Mouse (Mus musculus): ENCODE results near the gene Gm10837. TPM values are rescaled to one million over a fixed set of nuclear protein-coding genes. Genes with fewer than 3 reads are reported as not detected.

Gene Gm10837
- total RNA-seq, 2 experiments from 2014 or later: not detected

DNA sequence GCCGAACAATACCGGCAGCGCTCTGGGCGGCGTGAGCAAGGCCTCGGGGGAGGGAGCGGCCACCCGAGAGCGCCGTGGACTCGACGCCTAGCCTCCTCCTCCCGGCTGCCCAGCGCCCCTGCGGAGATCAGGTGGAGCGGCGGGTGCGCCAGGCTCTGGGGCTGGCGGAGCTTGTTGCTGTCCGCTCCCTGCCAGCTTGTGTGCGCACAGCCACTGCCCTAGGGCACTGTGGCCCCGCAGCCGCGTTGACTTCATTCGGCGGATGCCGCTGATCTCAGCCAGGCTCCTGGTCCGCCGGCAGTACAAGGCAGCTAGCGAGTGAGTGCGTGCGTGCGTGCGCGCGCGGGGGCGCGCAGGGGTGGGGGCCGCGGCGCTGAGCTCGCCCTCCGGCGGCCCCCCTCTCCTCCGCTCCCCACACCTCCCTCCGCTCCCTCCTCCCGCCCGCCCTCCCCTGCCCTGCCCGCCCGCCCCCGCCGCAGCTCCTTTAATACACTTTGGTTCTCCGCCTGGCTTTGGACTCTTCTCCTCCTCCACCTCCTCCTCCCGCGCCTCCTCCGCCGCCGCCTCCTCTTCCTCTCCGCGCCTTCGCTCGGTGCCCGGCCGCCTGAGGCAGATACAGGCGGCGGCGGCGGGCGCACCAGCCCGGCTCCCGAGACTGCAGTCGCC is 15.4 kb upstream of the Gm10837 start, which contains the start of gene Zic2:
Zic2 (plus strand) TSS at position 545 of the 666 bp plus-strand sequence.
- DNase-seq (ENCODE audit: extremely low spot score in 1 of 2, low spot score in 2 of 2): peak; percentile 38 to 58
- peak within 1 kb of the TSS; percentile 52 for H3K4me3 ChIP-seq
- no peak for TF ChIP-seq CTCF (IDR thresholded peaks at IDR 0.05)
- intact Hi-C loops (cut with DNase I): loop anchor here (5.0 kb wide), 1 partner anchor 248 kb away; no protein-coding TSS in a partner anchor
- H3K27ac ChIP-seq: peak within 1 kb of the TSS; percentile 91

DNA sequence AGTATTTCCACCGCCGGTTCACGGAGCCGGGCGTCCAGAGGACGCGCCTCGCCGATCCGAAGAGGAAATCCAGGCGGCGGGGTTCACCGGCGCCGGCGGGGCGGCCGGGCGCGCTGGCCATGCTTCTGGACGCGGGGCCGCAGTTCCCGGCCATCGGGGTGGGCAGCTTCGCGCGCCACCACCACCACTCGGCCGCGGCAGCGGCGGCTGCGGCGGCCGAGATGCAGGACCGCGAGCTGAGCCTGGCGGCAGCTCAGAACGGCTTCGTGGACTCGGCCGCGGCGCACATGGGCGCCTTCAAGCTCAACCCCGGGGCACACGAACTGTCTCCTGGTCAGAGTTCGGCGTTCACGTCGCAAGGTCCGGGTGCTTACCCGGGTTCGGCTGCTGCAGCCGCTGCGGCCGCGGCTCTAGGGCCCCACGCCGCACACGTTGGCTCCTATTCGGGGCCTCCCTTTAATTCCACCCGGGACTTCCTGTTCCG is 14.8 kb upstream of the Gm10837 start:
- intact Hi-C loops (cut with DNase I): no loop called here
- DNase-seq (ENCODE audit: extremely low spot score in 1 of 2, low spot score in 2 of 2): no peak
- no peak for TF ChIP-seq CTCF (IDR thresholded peaks at IDR 0.05)
- H3K27ac ChIP-seq: peak overlapping the region; percentile 76
- peak overlapping the region; percentile 45 for H3K4me3 ChIP-seq

DNA sequence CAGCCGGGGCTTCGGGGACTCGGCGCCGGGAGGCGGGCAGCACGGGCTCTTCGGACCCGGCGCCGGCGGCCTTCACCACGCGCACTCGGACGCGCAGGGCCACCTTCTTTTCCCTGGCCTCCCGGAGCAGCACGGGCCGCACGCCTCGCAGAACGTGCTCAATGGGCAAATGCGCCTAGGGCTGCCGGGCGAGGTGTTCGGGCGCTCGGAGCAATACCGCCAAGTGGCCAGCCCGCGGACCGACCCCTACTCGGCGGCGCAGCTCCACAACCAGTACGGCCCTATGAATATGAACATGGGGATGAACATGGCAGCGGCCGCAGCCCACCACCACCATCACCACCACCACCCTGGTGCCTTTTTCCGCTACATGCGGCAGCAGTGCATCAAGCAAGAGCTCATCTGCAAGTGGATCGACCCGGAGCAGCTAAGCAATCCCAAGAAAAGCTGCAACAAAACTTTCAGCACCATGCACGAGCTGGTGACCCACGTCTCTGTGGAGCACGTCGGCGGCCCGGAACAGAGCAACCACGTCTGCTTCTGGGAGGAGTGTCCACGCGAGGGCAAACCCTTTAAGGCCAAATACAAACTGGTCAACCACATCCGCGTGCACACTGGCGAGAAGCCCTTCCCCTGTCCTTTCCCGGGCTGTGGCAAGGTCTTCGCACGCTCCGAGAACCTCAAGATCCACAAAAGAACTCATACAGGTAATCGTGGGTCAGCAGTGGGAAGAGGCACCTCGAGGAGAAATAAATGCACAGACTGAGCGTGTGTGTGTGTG is 14.2 kb upstream of the Gm10837 start:
- TF ChIP-seq CTCF (IDR thresholded peaks at IDR 0.05): no peak
- intact Hi-C loops (cut with DNase I): no loop called here
- DNase-seq (ENCODE audit: extremely low spot score in 1 of 2, low spot score in 2 of 2): no peak
- H3K4me3 ChIP-seq: peak overlapping the region; percentile 45
- peak overlapping the region; percentile 76 for H3K27ac ChIP-seq

DNA sequence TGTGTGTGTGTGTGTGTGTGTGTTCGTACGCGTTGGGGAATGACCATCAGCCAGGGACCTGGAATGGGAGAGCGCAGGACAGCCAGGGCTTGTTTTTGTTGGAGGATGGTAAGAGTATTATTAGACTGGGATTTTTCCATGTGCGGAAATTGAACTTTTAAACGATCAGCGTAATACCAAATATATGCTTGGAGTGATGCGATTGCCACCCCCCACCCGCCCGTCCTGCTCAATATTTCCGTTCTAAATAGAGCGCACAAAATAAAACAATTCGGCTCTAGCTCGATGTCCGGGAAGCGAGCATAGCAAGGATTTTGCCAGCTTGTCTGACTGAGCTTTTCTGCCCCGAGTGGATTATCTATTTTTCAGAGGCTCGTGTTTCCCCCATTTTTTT is 13.6 kb upstream of the Gm10837 start:
- H3K27ac ChIP-seq: no peak overlapping the region; the same call in 1 of the 2 replicates

DNA sequence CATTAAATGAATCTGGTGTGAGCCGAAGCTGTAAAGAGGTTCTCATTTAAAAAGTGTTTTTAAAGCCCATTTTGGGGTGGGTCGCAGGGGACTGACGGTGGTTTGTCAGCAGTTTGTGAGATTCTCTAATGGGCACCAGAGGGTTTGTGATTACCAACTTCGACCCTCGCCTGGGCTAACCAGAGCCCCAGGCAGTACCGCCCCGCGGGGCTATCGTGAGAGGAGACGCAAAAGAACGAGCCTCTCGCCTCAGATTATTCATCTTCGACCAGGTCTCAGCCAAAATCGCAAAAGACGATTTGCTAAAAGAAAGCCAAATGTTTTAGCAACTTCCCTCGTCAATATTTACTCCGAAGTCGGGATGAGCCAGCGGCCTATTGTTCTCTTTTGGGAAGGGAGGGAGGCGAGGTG is 13.1 kb upstream of the Gm10837 start:
- intact Hi-C loops (cut with DNase I): no loop called here
- Histone ChIP-seq H3K4me3 (peak overlapping the region; percentile 41), H3K27ac (peak overlapping the region; percentile 67)
- DNase-seq (ENCODE audit: extremely low spot score in 1 of 2, low spot score in 2 of 2): no peak
- TF ChIP-seq CTCF (IDR thresholded peaks at IDR 0.05): no peak

More for the DNA sequence above, 13.6 kb upstream of the Gm10837 start:
- no peak for TF ChIP-seq CTCF (IDR thresholded peaks at IDR 0.05)
- H3K4me3 ChIP-seq: peak overlapping the region; percentile 41
- intact Hi-C loops (cut with DNase I): no loop called here
- DNase-seq (ENCODE audit: extremely low spot score in 1 of 2, low spot score in 2 of 2): no peak

DNA sequence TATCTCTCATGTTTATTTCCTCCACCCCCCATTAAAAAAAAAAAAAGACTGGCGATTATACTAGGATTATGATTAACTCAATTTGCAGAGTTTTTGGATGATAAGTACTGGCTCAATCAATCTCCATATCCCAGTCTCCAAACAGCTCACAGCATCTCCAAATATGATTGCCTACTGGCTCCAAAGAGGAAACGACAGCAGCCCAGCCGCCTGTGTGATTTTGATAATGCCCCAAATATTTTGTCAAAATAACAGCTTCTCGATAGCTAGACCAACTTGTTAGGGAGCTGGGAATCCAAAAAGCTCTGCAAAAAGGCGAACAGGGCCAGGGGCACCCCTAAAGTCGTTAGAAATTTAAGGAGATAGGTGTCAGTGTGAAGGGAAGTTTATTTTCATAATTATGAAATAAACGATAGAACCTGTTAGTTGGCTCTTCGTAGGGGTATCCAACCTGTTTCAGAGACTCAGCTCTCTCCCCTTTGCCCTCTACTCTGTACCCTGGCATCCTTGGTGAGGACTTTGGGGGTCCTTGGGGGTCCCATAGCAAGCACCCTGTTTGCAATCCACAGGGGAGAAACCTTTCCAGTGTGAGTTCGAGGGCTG is 12.3 kb upstream of the Gm10837 start:
- no peak for DNase-seq (ENCODE audit: extremely low spot score in 1 of 2, low spot score in 2 of 2)
- no peak for TF ChIP-seq CTCF (IDR thresholded peaks at IDR 0.05)
- Histone ChIP-seq H3K27ac (peak overlapping the region; percentile 67), H3K4me3 (peak overlapping the region; percentile 41)
- intact Hi-C loops (cut with DNase I): no loop called here

DNA sequence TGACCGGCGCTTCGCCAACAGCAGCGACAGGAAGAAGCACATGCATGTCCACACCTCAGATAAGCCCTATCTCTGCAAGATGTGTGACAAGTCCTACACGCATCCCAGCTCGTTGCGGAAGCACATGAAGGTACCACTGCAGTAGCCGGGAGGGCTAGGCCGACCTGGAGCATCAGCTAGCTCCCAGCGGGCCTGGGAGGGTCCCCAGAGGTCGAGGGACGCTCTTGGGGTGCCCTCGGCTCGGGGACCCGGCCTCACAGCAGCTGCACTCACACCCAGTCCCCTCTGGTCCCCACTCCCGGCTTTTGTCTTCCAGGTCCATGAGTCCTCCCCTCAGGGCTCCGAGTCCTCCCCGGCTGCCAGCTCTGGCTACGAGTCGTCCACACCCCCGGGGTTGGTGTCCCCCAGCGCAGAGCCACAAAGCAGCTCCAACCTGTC is 11.8 kb upstream of the Gm10837 start:
- intact Hi-C loops (cut with DNase I): no loop called here
- DNase-seq (ENCODE audit: extremely low spot score in 1 of 2, low spot score in 2 of 2): no peak

DNA sequence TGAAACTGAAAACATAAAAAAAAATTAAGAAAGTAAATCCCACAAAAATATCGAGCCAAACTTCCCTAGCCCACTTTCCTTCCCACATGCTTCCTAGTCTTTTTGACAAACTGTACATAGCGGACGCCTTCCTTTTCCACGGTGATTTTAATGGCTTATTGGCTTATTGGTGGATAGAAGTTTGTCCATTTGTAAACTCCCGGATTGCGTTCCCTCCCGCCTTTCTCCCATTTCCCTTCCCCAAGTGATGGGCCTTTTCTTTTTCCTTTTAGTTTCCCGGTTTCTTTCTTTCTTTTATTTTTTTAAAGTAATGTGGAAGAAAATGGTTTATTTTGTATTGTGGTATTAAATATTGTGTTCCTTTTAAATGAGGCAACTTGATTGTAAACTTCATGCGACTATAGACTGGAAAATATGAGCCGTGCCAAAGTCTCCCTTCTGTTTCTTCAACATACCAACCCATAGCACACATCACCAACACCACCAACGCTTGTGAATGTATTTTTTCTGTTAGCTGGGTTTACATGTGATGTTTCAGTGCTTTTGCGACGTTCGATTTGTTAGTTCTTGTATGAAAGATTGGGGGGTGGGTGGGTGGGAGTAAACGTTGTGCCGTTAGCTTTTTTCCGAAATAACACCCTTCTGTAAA is 10.8 kb upstream of the Gm10837 start:
- intact Hi-C loops (cut with DNase I): loop anchor here (5.0 kb wide), 1 partner anchor 398 kb away; no protein-coding TSS in a partner anchor
- no peak for TF ChIP-seq CTCF (IDR thresholded peaks at IDR 0.05)
- Histone ChIP-seq H3K27ac (peak overlapping the region; percentile 36; the same call in 1 of the 2 replicates), H3K4me3 (peak overlapping the region; percentile 18)
- DNase-seq (ENCODE audit: extremely low spot score in 1 of 2, low spot score in 2 of 2): no peak

More for the DNA sequence above, 11.8 kb upstream of the Gm10837 start:
- Histone ChIP-seq H3K4me3 (peak overlapping the region; percentile 41), H3K27ac (peak overlapping the region; percentile 52)
- TF ChIP-seq CTCF (IDR thresholded peaks at IDR 0.05): no peak

DNA sequence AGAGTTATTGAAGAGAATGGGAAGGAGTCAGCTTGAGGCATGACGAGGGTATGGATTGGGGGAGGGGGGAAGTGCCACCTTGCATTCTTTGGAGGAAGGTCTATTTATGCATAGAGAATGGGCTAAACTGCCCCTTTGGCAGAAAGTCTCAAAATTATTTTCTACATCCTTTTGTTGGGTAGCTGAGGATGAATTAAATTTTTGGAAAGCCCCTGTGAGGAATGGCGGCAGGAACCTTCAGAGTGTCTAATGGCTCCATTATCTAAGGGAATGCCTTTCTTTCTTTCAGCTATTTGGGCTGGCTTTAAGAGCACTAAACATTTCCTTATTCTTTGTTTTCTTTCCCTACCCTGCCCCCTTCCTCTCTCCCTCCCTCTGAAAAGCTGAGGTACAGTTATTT is 10.0 kb upstream of the Gm10837 start:
- intact Hi-C loops (cut with DNase I): loop anchor here (5.0 kb wide), 1 partner anchor 397 kb away; no protein-coding TSS in a partner anchor
- no peak for DNase-seq (ENCODE audit: extremely low spot score in 1 of 2, low spot score in 2 of 2)
- peak overlapping the region; percentile 18 for H3K4me3 ChIP-seq
- H3K27ac ChIP-seq: peak overlapping the region; percentile 75; the same call in 1 of the 2 replicates
- TF ChIP-seq CTCF (IDR thresholded peaks at IDR 0.05): no peak

DNA sequence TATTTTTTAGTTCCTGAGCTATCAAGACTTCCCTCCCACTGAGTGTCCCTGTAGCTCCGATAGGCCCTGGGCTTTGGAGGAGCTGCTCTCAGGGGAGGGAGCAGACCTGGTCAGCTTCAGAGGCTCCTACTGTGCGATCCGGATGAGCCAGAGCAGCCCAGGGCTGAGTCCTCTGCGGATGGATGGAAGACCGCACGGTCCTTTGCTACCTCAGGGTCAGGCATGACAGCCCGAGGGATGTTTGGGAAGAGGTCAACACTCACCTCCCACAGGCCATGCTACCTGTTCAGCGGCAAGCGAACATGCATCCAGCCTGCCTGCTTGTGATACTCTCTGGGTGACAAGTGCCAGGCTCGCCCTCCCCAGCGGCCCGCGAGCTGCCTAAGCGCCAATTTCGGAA is 9.2 kb upstream of the Gm10837 start:
- Histone ChIP-seq H3K27ac (peak overlapping the region; percentile 75), H3K4me3 (peak overlapping the region; percentile 28)
- intact Hi-C loops (cut with DNase I): loop anchor here (5.0 kb wide), 1 partner anchor 396 kb away; no protein-coding TSS in a partner anchor
- no peak for DNase-seq (ENCODE audit: extremely low spot score in 1 of 2, low spot score in 2 of 2)
- no peak for TF ChIP-seq CTCF (IDR thresholded peaks at IDR 0.05)
